Mouse (Mus musculus): Measurements from ENCODE around the gene 9930104L06Rik. TPM values are rescaled to one million over a fixed set of nuclear protein-coding genes. Genes with fewer than 3 reads are reported as not detected.
A peak's percentile ranks its signal among the peaks of the same experiment; 100 is the strongest.
"Not testable (repeated sequence)": the region's sequence is repeated elsewhere in the genome, so short reads cannot be mapped to it uniquely, and the experiment has no call there.

The 9930104L06Rik gene
- total RNA-seq (2021): 10 to 100 TPM in 1 of 2 experiments, 1 to 10 TPM in 1; 9.6 to 11.1 TPM
- long read RNA-seq, experiment 1, partial matches to known transcripts: 0 of 3 reads
- long read RNA-seq, experiment 1, other reads (novel, unspliced or antisense): 3 of 3 reads
- long read RNA-seq, experiment 2, partial matches to known transcripts: 0 of 2 reads
- long read RNA-seq, experiment 2, other reads (novel, unspliced or antisense): 2 of 2 reads

DNA sequence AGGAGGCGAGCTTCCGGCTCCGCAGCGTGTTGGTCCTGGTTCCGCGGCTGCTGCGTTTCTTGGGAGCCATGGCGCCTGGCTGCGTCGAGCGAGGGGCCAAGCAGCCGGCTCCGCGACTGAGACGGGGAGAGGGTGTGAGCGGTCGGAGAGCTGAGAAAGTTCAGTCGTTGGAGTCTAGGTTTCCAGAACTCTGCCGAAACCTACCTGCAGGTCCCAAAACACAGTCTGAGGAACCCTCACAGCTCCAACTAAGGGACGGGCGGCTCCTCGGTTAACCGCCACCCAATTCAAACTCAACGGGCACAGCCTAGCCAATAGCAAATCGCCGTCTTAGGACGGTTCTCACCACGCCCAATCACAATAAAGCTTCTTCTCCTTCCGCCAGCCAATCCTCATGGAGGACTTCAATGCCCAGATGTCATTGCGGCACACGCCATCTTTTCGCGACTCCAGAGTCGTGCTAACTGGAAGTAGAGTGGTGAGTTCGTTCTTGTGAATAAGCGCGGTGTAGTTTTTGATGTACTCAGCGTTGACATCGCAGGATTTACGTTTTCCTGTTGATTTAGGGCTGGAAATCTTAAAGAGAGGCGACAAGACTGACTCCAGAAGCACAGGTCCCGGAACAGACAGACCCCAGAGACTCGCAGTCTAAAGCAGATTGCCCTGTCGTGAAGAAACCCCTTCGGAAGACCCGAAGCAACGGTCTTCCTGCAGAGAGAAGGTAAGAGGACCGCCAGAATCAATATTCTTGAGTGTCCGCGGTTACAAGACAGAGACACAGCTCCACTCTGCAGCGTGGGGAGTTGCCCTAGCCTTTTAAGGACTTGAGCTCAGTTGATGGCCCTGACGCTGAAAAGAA is at the start of gene 9930104L06Rik:
Gene 9930104L06Rik (plus strand): TSS at position 436 of the 859 bp plus-strand sequence.
- DNase-seq: peak; percentile 95

- DNase-seq: no peak
Measured at GRCm38 (mm10) chr4:124888702-124889101, 48.1 kb upstream of the 9930104L06Rik start.

- no peak for DNase-seq
Measured at GRCm38 (mm10) chr4:124889935-124890334, 46.9 kb upstream of the 9930104L06Rik start.

- no peak for DNase-seq
Measured at GRCm38 (mm10) chr4:124890831-124891230, 46.0 kb upstream of the 9930104L06Rik start.

DNA sequence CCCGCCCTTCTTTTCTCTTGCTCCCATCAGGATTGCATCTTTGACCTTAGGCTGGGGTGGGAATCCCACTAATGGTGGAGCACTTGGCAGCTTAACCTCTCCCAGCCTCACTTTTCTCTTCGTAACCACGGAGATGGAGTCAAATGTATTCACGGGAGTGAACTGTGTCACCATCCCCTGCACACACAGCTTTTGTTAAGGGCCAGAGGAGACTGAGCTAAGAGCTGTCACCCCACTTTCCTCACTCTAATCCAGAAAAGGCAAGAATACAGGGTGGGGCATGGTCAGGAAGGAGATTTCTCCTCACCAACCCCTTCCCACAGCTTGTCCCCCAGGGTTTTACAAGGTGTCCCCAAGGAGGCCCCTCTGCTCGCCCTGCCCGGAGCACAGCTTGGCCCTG is 43.1 kb upstream of the 9930104L06Rik start:
- DNase-seq: no peak

GRCm38 (mm10) chr4:124894508-124895428 is 42.1 kb upstream of the 9930104L06Rik start:
- DNase-seq: peak; percentile 26

GRCm38 (mm10) chr4:124898428-124898827 is 38.4 kb upstream of the 9930104L06Rik start:
- no peak for DNase-seq

DNA sequence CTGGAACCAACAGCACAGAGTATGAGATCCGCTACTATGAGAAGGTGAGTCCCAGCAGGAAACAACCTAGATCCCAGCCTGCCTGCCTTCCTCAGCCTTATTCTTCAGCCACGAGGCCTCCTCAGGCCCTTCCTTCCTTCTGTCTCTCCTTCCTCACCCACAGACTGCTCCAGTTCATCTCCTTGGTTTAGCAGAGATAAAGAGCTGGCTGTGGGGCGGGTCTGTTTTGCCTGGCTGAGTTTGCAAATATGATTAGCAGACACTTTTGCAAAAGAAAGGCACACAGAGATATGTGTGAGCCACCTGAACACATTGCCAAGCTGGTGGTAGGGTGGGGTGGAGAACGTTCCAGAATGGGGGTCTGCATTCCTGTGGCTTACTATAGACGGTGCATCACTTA is 36.9 kb upstream of the 9930104L06Rik start:
- no peak for DNase-seq

- DNase-seq: no peak
Measured at GRCm38 (mm10) chr4:124905417-124905816, 31.4 kb upstream of the 9930104L06Rik start.

DNA sequence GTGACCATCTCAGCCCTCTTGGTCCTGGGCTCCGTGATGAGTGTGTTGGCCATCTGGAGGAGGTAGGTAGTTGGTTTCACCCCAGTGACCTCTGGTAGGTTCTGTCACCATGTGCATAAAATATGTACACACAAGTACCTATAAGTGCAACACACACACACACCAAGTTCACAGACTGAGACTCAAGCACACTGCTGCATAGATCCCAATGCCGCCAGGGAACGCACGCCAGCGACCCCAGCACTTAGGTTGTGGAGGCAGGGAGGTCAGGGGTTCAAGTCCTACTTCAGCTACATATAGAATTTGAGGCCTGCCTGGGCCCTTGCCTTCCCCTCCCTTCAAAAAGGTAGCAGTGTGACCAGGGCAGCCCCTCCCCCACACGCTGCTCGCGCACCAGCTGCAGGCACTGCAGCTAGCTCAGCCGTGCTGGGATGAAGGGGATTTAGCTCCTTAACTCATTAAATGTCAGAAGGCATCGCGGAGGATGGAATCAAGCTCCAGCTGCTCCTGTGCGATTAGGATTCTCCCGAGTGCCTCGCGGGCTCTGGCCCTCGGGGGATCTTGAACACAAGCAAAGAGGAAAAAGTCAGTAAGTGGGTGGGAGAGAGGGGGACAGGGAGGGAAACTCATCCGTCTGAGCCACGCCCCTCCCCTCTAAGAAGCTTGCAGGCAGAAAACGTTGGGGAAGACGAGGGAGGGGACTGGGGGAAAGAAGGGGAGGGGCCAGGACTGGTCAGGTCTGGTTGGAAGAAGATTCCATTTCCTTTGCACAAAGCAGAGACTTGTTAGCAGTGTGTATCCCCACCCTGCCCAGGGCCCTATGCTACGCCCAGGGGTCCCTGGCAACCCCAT is 30.7 kb upstream of the 9930104L06Rik start:
- DNase-seq: peak; percentile 27

- DNase-seq: no peak
Measured at GRCm38 (mm10) chr4:124928102-124928501, 8.7 kb upstream of the 9930104L06Rik start.

DNA sequence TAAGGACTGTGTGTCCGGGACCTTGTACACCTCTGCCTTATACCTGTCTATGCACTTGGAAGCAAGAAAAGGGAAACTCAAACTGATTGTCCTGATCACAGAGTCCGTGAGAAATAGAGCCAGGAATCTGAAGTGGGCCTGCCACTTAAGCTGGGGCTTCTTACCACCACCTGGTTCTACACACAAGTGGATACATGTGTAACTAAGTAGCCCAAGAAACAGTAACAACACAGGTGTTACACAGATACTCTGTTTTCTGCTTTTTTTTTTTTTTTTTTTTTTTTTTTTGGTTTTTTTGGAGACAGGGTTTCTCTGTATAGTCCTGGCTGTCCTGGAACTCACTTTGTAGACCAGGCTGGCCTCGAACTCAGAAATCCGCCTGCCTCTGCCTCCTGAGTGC is 2.4 kb downstream of the 9930104L06Rik start, which contains the start of gene Cdca8:
Gene Cdca8 (minus strand): TSS at position 101 of the 400 bp plus-strand sequence.
- DNase-seq: not testable (repeated sequence)

DNA sequence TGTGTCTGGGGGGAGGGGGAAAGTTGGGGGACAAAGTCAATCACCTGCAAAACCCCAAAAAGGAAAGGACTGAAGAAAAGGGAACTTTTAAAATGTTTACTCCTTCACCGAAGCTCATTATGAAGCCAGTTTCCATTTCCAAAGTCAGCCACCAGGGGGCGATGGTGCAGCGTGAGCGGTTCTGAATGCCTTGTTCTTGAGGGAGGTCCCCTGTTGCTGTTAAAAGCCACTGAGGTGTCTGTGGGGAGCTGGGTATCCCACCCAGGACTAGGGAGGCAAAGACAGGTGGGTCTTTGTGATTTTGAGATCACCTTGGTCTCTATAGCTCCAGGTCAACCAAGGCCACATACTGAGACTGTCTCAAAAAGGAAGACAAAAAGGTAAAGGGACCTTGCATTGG is 6.2 kb downstream of the 9930104L06Rik start:
- peak; percentile 90 for DNase-seq

GRCm38 (mm10) chr4:124943781-124944180 is 6.9 kb downstream of the 9930104L06Rik start:
- no peak for DNase-seq

- DNase-seq: no peak
Measured at GRCm38 (mm10) chr4:124944961-124945360, 8.1 kb downstream of the 9930104L06Rik start.

GRCm38 (mm10) chr4:124949488-124949887 is 12.6 kb downstream of the 9930104L06Rik start:
- DNase-seq: peak; percentile 43

DNA sequence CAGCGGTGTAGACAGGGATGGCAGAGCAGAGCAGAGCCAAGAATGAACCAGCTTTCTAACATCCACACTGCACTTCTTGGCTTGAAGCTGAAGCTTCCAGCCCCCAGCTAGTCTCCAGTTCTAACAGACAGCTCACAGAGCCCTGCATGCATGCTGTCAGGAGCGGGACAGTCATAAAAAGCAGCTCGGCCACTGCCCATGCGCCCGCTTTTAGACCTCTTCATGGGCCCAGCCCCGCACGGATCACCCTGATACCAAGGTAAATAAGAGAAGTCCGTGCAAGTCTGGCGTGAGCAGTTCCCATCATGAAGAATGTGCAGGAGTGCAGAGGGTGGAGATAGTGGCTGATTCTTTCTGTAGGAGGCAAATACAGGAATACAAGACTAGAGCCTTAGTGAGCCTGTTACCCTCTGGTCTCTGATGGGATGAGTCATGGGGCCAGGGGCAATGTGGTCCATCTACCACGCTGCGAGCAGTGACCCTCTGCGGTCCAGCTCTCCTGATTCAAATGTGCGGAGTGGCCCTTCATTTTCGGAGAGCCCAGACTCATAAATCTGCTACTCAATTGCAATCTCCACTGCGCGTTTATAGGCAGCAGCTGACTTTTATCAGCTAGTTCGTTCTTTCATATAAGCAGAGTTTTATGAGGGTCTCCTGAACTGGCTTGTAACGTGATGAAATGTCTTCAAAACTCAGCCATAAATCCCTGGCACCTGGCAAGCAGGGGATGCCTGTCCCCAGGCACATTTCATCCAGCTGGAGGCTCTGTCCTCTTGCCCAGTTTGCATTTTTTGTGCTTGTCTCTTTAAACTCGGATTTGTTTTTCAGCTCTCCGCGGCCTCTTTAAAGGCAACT is 13.6 kb downstream of the 9930104L06Rik start:
- no peak for DNase-seq

DNA sequence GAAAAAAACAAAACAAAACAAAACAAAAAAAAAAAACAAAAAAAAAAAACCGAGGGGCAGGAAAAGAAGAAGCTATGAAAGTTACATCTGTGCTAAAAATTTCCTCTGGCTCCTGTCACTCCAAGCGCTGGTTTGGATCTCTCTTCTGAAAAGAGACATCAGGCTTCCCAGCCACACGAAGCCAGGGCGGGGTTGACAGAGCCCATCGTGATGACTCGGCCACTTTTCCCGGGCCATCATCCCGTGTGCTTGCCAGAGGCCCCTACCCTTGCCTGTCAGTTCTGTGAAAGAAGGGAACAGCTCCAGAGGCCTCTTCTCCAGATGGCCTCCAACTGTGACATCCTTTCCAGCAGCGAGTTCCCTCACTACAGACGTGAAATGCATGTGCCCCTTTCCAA is 14.2 kb downstream of the 9930104L06Rik start:
- DNase-seq: no peak

- no peak for DNase-seq
Measured at GRCm38 (mm10) chr4:124953546-124953945, 16.7 kb downstream of the 9930104L06Rik start.

- no peak for DNase-seq
Measured at GRCm38 (mm10) chr4:124957284-124957683, 20.4 kb downstream of the 9930104L06Rik start.
